Mouse (Mus musculus) brain, adult 10 weeks (tissue): ENCODE measurements around the gene Prss21. TPM values are rescaled to one million over a fixed set of nuclear protein-coding genes. Genes with fewer than 3 reads are reported as not detected.

Experiments used
- polyA plus RNA-seq: library from polyadenylated mRNA; stranded (reverse); fragments of 350-450 nt; fragmentation: Illumina TruSeq; extraction: RNeasy Lipid Tissue Mini Kit (QIAGEN cat#74804); gene quantifications from one replicate; pipeline ENCODE4 v1.2.3, GENCODE M21; 2015; ENCODE audit warnings: low read depth, low replicate concordance

Gene Prss21
- polyA plus RNA-seq: not detected

DNA sequence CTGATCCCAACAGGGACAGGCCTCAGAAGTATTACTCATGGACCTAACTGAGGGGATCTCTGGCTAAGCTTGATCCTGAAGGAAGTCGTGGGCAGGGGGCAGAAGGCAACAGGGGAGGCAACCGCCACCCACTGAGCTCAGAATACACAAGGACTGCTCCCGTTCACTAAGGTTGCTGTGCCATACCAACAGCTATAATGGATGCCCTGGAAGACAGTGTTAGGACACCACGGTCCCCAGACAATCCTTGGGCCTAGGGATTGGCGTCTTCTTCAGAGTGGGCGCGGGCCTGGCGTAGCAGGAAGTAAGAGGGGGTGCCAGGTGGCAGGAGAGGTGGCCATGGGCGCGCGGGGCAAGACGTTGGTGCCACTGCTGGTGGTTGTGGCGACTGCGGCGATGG lies at the start of gene Prss21:
TSS of gene Prss21 (plus strand) at position 301 of the 400 bp plus-strand sequence.

DNA sequence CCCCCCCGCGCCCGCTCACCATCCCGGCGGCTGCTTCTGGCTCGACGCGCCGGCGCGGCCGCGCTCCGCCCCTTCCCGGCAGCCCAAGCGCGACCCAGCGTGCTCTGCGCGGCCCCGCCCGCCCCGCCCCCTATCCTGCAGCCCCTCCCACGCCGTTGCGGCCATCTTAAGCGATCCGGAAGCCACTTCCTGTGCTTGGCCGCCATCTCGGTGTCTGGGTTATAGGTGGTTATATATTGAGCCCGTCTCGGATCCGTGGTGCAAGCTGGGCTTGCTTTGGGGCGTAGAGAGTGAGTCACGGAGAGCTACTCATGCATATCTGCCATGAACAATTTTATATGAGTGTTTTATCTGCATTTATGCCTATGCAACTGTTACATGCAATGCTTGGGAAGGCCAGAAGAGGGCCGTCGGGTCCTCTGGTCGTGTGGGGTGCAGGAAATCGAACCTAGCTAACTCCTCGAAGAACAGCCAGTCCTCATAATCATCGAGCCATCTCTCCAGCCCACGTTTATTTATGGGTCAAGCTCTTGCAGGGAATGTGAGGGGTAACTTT lies 38.7 kb upstream of the Prss21 start, which contains the start of gene Elob:
TSS of gene Elob (minus strand) at position 73 of the 556 bp plus-strand sequence.

DNA sequence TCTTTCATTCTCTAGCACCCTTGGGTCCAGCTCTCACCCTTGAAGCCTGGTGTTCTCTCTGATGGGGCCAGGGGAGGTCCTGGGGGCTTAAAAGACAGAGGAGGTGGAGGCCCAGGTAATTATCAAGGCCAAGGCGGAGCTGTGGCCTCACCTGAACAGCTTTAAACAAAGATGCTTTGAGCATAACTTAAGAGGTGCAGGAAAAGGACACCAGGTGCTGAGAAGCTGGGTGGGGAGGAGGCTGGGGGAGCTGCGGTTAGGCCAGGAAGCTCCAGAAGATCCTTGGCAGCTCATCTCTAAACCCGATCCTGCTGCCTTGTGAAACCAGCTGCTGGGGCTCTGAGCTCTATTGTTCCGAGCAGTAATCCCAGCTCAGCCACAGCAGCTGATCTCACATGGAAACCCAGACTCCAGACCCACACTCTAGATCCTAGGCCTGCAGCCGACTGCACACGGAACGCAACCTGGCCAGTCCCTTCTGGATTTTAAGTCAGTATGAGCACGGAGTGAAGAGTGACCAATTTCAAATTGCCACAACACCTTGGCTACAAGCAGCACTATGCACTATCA lies 31.8 kb upstream of the Prss21 start, which contains the start of gene Prss33:
TSS of gene Prss33 (minus strand) at position 51 of the 570 bp plus-strand sequence.

DNA sequence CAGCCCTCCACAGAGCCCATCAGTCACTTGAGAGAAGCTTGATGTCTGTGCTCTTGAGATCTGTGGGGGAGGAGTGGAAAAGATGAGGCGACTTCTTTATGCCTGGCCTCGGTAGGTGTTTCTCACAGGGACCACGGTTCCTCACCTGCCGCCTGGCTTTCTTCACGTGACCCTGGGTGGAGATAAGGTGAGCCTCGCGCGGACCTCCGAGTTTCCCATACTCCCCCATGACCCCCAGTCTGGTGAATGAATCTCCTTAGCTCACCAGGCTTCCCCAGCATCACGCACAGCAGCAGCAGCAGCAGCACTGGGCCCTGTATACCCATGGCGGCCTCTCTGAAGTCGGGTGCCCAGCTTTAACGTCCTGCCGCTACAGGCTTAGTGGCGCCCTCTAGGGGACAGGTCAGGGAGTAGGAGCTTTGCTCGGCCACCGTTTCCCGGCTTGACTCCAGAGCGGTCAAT lies 24.0 kb upstream of the Prss21 start, which contains the start of the genes Prss32 and Prss41:
TSS of gene Prss32 (plus strand) at position 44 of the 462 bp plus-strand sequence.
TSS of gene Prss41 (minus strand) at position 361 of the 462 bp plus-strand sequence.

DNA sequence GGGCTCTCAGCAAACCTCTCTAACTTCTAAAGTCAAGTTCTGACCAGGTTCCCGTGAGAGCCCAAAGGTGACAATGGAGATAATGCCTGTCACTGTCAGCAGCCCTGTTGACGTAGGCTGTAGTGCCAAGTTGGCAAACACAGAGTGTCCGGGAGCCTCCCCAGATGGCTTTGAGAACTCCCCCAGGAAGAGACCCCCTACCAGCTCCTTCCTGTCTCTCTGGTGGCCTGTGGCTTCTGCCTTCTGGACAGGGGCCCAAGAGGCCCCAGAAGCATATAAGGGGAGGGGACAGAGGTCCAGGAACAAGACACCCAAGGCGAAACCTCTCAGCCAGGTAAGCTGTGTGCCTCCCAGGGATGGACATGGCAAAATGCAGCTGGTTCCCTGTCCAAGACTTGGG lies 12.7 kb downstream of the Prss21 start, which contains the start of the genes Dcpp1 and Dcpp2:
TSS of gene Dcpp1 (plus strand) at position 301 of the 400 bp plus-strand sequence.
TSS of gene Dcpp2 (plus strand) at position 305 of the 400 bp plus-strand sequence.

DNA sequence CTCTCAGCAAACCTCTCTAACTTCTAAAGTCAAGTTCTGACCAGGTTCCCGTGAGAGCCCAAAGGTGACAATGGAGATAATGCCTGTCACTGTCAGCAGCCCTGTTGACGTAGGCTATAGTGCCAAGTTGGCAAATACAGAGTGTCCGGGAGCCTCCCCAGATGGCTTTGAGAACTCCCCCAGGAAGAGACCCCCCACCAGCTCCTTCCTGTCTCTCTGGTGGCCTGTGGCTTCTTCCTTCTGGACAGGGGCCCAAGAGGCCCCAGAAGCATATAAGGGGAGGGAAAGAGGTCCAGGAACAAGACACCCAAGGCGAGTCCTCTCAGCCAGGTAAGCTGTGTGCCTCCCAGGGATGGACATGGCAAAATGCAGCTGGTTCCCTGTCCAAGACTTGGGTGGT lies 49.3 kb downstream of the Prss21 start, which contains the start of gene Dcpp3:
TSS of gene Dcpp3 (plus strand) at position 301 of the 400 bp plus-strand sequence.

Other genes with a start within 250 kb of the Prss21 start
- 0.24 TPM for gene Mmp25, start 222.8 kb upstream of the Prss21 start, polyA plus RNA-seq
- not detected for gene Bicdl2, start 207.6 kb upstream of the Prss21 start, polyA plus RNA-seq
- gene Hcfc1r1, start 194.5 kb upstream of the Prss21 start, polyA plus RNA-seq: 211 TPM
- 9.6 TPM for gene Thoc6, start 194.2 kb upstream of the Prss21 start, polyA plus RNA-seq
- 14.9 TPM for gene Tnfrsf12a, start 190.6 kb upstream of the Prss21 start, polyA plus RNA-seq
- gene Cldn6, start 188.8 kb upstream of the Prss21 start, polyA plus RNA-seq: not detected
- 0.31 TPM for gene Cldn9, start 184.0 kb upstream of the Prss21 start, polyA plus RNA-seq
- gene 1520401A03Rik, start 145.3 kb upstream of the Prss21 start, polyA plus RNA-seq: 0.39 TPM
- 5.1 TPM for gene Pkmyt1, start 141.7 kb upstream of the Prss21 start, polyA plus RNA-seq
- gene Paqr4, start 127.2 kb upstream of the Prss21 start, polyA plus RNA-seq: 53.5 TPM
- 0.97 TPM for gene Kremen2, start 122.2 kb upstream of the Prss21 start, polyA plus RNA-seq
- gene Flywch1, start 96.5 kb upstream of the Prss21 start, polyA plus RNA-seq: 321 TPM
- gene Flywch2, start 82.0 kb upstream of the Prss21 start, polyA plus RNA-seq: 29.3 TPM
- gene Srrm2, start 77.5 kb upstream of the Prss21 start, polyA plus RNA-seq: 295 TPM
- 700 TPM for gene Elob, start 38.9 kb upstream of the Prss21 start, polyA plus RNA-seq
- not detected for gene Prss33, start 32.0 kb upstream of the Prss21 start, polyA plus RNA-seq
- not detected for gene Prss32, start 24.2 kb upstream of the Prss21 start, polyA plus RNA-seq
- 0.42 TPM for gene Prss41, start 23.9 kb upstream of the Prss21 start, polyA plus RNA-seq
- gene Dcpp1, start 12.8 kb downstream of the Prss21 start, polyA plus RNA-seq: not detected
- not detected for gene Dcpp2, start 12.8 kb downstream of the Prss21 start, polyA plus RNA-seq
- gene Dcpp3, start 49.4 kb downstream of the Prss21 start, polyA plus RNA-seq: not detected
- not detected for gene Sbp, start 73.6 kb downstream of the Prss21 start, polyA plus RNA-seq
- gene Sbpl, start 87.2 kb downstream of the Prss21 start, polyA plus RNA-seq: not detected
- not detected for gene Prss30, start 112.5 kb downstream of the Prss21 start, polyA plus RNA-seq
- 1.8 TPM for gene Prss22, start 130.0 kb downstream of the Prss21 start, polyA plus RNA-seq
- gene Prss27, start 170.1 kb downstream of the Prss21 start, polyA plus RNA-seq: not detected
- 22.9 TPM for gene Kctd5, start 205.4 kb downstream of the Prss21 start, polyA plus RNA-seq